Mouse (Mus musculus) adrenal gland, adult (tissue): ENCODE measurements at regions not wholly inside any gene's neighbourhood (a gene's known extent, or its start where the extent isn't known, plus 50 kb on each side); places are given as distances from the start of the nearest gene placed in this dataset.

Source experiments
- DNase-seq, 2 experiments: peaks; one replicate each; pipeline ENCODE4 v3.0.0; 2022 to 2023; ENCODE audit warnings: low spot score in 1 of 2; ENCODE audit not compliant: inconsistent age in 2 of 2

- peak in 1 of 2 experiments; percentile 45 for DNase-seq
Observed at GRCm38 (mm10) chr13:37561437-37561836, 216.4 kb downstream of the Ly86 start.

DNA sequence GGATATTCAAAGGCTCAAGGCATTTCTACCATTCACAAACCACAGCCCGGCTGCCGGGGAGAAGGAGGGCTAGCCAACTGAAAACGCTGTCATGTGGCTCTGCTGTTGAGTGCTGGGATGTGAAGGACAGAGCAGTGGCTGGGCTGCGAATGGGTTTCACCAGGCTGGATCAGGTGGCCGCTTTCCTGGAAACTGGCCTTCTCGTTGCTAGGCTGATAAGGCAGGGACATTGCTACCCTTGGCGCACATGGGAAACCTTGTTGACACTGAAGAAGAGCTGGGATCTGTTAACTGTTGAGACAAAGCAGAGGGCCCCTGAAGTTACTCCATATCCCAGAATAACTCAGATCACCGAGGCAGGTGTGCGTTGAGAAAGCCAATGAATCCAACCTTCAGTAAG is 216.1 kb upstream of the Rreb1 start:
- peak; percentile 59 to 92 for DNase-seq

- DNase-seq = peak; percentile 85 to 94
Observed at GRCm38 (mm10) chr13:37562652-37563051, 215.5 kb upstream of the Rreb1 start.

- no peak for DNase-seq
Observed at GRCm38 (mm10) chr13:37569051-37569450, 209.1 kb upstream of the Rreb1 start.

DNA sequence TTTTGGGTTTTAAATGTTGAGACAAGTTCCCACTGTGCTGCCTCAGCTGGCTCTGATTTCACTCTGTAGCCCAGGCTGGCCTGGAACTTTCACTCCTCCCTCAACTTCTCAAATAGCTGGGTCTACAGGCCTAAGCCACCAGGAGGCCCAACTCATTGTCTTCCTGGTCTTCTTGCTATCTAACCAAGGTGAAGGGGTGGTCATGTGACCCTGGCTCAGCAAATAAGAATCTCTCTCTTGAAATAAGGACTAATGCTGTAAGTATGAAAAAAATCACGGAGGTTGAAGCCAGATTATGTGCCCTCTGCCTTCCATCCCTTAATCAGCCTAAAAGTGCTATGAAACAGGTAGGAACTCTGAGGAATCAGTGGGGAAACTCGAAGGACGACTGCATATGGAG is 208.7 kb upstream of the Rreb1 start:
- DNase-seq = no peak

DNA sequence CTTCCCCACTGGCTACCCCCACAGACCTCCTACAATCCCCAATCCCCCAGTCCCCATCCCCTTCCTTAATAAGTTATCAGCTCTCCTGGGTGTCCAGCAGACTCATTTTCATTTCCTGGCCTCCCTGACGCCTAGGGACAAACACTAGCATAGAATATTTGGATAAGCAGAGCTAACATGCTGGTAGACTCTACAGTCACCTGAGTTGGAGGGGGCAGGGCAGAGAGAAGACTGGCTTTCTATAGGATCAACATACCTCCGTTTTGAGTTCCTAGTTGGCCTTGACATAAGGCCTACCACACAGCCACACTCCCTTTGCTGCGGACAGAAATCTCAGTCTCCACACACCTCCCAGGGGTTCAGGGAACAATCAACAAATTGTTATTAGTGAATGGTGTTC is 205.2 kb upstream of the Rreb1 start:
- DNase-seq = no peak

GRCm38 (mm10) chr13:37579231-37579630 is 199.0 kb upstream of the Rreb1 start:
- no peak for DNase-seq

DNA sequence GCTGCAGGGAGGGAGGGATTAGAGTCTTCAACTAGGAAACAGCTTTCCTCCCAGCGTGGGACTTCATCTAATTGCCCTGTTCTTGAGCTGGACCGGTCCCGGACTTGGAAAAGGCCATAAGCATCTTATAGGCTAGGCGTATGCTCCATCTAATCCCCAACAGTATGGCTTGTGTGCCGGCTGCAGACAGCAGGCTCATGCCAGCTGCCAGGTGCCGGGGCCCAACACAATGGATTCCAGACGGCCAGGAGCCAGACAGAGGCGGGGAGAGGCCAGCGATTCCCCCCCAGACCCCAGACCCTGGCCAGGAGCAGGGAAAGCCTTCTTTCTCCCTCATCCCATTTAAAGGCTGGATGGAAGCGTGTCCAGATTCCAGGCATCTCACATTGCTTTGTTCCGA is 198.4 kb upstream of the Rreb1 start:
- DNase-seq = no peak

- no peak for DNase-seq
Observed at GRCm38 (mm10) chr13:37580806-37581205, 197.4 kb upstream of the Rreb1 start.

- DNase-seq = no peak
Observed at GRCm38 (mm10) chr13:37581374-37581773, 196.8 kb upstream of the Rreb1 start.

GRCm38 (mm10) chr13:37585476-37585875 is 192.7 kb upstream of the Rreb1 start:
- no peak for DNase-seq

DNA sequence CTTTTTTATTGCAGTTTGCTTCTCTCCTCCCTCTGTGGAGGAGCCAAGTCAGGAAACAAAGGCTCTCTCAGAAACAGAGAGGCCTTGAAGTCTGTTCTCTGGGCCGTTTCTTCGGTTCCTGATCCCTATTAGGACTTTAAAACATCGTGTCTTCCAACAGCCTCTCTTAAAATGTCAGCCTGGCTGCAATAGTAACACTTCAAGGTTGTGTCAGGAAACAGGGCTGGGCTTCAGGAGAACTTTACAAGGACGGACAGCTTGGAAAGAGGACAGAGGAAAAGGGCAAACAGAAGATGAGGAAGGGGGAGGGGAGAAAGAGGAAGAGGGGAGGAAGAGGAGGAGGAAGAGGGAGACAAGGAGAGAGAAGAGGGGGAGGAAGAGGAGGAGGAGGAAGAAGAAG is 191.7 kb upstream of the Rreb1 start:
- peak; percentile 54 to 74 for DNase-seq

DNA sequence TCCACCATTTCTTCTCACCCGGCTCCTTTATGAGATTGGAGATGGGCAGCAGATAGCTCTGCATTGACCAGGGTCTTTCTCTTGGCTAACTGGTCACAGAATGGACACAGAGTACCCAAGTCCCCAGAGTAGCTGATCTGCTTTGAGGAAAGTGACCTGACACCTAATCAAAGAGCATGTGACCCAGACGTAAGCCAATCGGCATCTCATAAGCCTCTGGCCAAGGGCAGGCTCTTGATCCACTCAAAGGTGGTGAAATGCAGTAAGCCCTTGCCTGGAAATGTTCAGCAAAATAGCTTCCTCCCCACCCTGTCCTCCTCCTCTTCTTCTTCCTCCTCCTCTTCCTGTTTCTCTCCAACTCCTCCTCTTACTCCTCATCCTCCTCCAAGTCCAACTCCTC is 190.3 kb upstream of the Rreb1 start:
- DNase-seq = no peak

GRCm38 (mm10) chr13:37588528-37589176 is 189.5 kb upstream of the Rreb1 start:
- DNase-seq = no peak

DNA sequence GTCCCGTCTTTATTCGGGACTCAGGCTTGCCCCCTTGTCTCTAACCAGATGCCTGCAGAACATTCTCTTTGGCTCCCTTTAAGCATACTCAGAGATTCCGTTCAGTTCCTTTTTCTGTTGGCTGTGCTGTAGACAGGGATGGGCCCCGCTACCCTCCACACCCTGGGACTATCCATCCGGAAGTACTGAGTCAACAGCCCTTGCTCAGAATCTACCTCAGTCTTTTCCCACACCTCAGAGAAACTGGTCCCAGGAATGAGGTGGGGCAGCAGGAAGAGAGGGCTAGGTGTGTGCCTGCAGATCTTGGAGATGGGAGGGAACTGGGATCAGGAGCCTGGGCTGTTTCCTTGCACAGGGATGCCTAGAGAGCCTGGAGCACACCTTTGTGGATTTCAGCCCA is 186.1 kb upstream of the Rreb1 start:
- no peak for DNase-seq

GRCm38 (mm10) chr13:37595196-37595595 is 183.0 kb upstream of the Rreb1 start:
- DNase-seq = peak in 1 of 2 experiments; percentile 40

DNA sequence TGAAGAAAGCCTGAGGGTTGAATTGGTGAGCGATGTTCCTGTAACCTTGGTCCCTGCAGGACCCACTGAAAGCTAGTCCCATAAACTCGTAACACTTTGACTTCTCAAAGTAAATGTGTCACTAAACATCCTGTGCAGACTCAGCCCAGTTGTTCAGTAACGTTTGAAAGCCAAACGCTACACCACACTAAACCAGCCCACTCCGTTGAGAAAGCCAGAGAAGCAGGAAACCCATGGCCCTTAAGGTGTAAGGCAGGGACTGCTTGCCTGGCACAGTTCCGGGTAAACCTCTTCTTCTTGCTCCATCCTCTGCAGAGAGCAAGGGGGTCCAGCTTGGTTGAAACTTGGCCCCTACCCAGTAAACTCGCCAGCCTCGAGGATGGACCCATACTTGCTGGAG is 180.6 kb upstream of the Rreb1 start:
- DNase-seq = no peak

DNA sequence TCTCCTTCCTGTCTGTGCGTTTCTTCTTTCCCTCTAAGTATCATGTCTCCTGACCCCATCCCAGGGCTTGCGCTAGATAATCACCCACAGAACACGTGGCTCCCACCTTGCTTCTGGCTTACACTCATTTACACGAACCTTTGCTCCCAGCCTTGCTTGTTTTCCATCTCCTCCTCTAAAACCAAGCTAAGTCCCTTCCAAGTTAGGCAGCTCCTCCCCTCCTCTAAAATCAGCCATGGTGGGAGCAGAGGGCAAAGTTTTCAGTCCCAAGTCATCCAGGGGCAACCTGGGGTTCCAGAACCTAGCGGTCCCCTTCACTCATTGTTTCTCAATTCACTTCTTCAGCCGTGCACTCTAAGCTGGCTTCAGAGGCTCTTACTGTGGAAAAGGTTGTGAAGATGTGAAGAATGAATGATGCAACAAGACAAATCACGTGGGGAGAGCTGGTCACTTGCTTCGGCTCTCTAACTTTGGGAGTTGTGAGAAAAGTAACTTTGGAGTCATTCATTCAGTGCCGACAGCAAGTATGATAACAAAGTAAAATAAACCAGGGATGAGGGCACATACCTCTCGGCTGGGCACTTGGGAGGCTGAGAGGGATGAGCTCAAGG is 179.9 kb upstream of the Rreb1 start:
- DNase-seq = peak in 1 of 2 experiments; percentile 34

- peak in 1 of 2 experiments; percentile 48 for DNase-seq
Observed at GRCm38 (mm10) chr13:37599679-37600078, 178.5 kb upstream of the Rreb1 start.

GRCm38 (mm10) chr13:37600172-37600571 is 178.0 kb upstream of the Rreb1 start:
- no peak for DNase-seq

- peak; percentile 84 to 92 for DNase-seq
Observed at GRCm38 (mm10) chr13:37601068-37601467, 177.1 kb upstream of the Rreb1 start.

DNA sequence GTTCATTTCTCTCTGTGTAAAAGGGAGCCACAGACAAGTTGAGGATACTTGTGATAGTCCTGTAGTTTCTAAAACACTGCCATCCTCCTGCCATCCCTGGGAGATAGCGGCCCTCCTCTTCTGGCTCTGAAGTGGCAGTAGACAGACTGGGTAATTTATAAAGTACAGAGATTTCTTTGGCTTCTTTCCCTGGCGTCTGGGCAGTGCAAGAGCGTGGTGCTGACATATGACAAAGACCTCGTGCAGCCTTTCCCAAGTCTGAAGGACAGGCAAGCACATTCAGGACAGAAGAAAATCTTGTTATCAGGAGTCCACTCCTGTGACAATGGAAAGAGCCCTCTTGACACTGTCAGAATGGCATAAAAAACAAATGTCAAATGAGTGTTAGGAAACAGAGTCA is 175.9 kb upstream of the Rreb1 start:
- peak; percentile 82 to 92 for DNase-seq
